Mouse (Mus musculus) lung, adult 2 months (tissue): ENCODE data around the gene Las1l. TPM values are rescaled to one million over a fixed set of nuclear protein-coding genes. Genes with fewer than 3 reads are reported as not detected.
"Not testable (repeated sequence)": the region's sequence is repeated elsewhere in the genome, so short reads cannot be mapped to it uniquely, and the experiment has no call there.

Experiments
- DNase-seq: peaks from one replicate; pipeline ENCODE4 v3.0.0; 2022
- H3K4me1 ChIP-seq: fragments of 200-500 bp; 2 replicates; pipeline ENCODE4 v1.6.1; 2011; ENCODE audit warnings: low read length; ENCODE audit not compliant: control insufficient read depth, insufficient read depth
- H3K4me3 ChIP-seq: fragments of 200-500 bp; replicated peaks from 2 replicates; pipeline ENCODE3; 2011; ENCODE audit warnings: low read depth, mild to moderate bottlenecking, control low read depth, low read length; ENCODE audit errors: extremely low read depth
- CTCF ChIP-seq: fragments of 200-500 bp; IDR thresholded peaks from 2 replicates; pipeline ENCODE4 v1.5.1; 2011; ENCODE audit warnings: mild to moderate bottlenecking, low read length, control low read depth; ENCODE audit not compliant: insufficient read depth
- POLR2A ChIP-seq: fragments of 200-500 bp; IDR thresholded peaks from 2 replicates; pipeline ENCODE4 v1.6.1; 2011; ENCODE audit warnings: low read depth, mild to moderate bottlenecking, control low read depth, low read length, borderline replicate concordance; ENCODE audit errors: extremely low read depth
- WGBS: fragments of 180-500 bp; shearing (Covaris S2); methylation state at CpG from one replicate; pipeline ENCODE4 v1.1.7; 2018; 5-methylcytosine and 5-hydroxymethylcytosine counted together
- polyA plus RNA-seq: library from polyadenylated mRNA; depleted of rRNA; stranded (reverse); fragments of >200 nt; gene quantifications from 2 replicates; pipeline ENCODE4 v1.2.3, GENCODE M21; 2012; rRNA removed

Gene Las1l
- polyA plus RNA-seq, 1 experiment: 15.9 TPM

DNA sequence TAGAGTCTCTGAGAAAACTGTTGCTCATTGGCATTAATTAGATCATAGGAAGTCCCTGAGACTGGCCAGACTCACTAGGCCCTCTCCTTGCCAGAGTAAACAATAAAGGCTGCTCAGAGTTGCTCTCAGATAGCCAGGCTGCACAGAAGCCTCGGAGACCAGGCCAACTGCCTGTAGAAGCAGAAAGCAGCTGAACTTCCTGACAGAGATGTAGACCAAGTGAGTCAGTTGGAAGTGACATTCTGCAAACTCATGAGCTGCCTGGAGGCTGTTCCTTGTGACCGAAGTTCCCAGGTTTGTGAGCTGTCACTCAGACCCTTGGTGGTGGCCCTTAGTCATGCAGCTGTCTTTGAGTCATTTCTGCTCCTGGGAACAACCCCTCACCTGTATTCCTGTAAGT is 6.6 kb upstream of the Las1l start:
- 49% methylated on average over 2 of the region's 2 CpGs for WGBS
- no peak for DNase-seq
- Histone ChIP-seq H3K4me1 (no peaks in the 10 kb centered on the region), H3K4me3 (no peak overlapping the region)
- TF ChIP-seq CTCF (no peak), POLR2A (no peak)

- H3K4me3 ChIP-seq: peak overlapping the region; percentile 46
- WGBS: 50% methylated on average over 11 of the region's 11 CpGs
- not testable (repeated sequence) for DNase-seq, H3K4me1 ChIP-seq
Measured at GRCm38 (mm10) chrX:95957461-95957860, 699 bp upstream of the Las1l start.

- H3K4me1 ChIP-seq: no peaks in the 10 kb centered on the region
- DNase-seq: no peak
- no peak for TF ChIP-seq POLR2A
- no peak for TF ChIP-seq CTCF
- 48% methylated on average over 3 of the region's 3 CpGs for WGBS
- no peak overlapping the region for H3K4me3 ChIP-seq
Measured at GRCm38 (mm10) chrX:95950776-95951175, 6.0 kb downstream of the Las1l start.

DNA sequence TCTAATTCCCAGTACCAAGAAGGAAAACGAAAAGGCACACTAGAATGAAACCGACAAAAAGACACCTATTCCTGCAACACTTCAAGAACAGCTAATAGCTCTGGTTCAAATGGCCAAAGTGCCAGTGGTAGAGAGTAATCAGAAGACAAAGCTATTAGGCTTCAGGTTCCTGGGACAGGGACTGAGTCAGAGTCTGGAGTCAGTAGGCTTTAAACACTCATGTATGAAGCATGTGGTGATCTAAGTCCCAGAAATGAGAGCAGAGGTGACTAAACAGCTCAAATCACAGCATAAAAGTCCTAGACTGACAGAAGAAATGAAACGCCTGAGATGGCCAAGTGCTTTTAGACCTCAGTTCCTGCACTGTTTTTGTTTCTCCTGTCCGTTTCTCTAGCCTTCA is 8.6 kb downstream of the Las1l start:
- DNase-seq: no peak
- no peaks in the 10 kb centered on the region for H3K4me1 ChIP-seq
- 80% methylated on average over 4 of the region's 4 CpGs for WGBS
- TF ChIP-seq CTCF (no peak), POLR2A (no peak)
- H3K4me3 ChIP-seq: no peak overlapping the region

DNA sequence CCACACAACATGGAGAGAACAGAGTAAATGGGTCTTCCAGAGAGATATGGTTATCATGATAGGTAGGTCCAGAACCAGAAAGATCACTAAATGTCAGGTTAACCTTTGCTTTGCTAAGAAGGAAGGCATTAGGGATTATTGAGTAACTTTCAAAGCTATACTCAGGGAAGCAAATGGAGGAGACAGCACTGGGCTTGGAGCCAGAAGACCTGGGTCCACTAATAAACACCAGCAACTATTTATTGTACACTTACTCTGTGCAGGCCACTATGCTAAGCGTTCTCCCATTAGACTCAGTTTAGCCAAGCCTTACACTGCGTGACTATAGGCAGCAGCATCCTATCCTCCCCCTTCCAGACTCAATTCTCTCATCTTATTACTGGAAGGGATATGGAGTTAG is 11.3 kb downstream of the Las1l start:
- no peak overlapping the region for H3K4me3 ChIP-seq
- no peak for DNase-seq
- H3K4me1 ChIP-seq: no peaks in the 10 kb centered on the region
- 80% methylated on average over 2 of the region's 2 CpGs for WGBS
- TF ChIP-seq POLR2A (no peak), CTCF (no peak)

GRCm38 (mm10) chrX:95935481-95935880 is 21.3 kb downstream of the Las1l start:
- Histone ChIP-seq H3K4me1 (no peaks in the 10 kb centered on the region), H3K4me3 (no peak overlapping the region)
- WGBS: 90% methylated on average over 2 of the region's 2 CpGs
- no peak for DNase-seq
- no peak for TF ChIP-seq POLR2A
- TF ChIP-seq CTCF: no peak

- Histone ChIP-seq H3K4me3 (no peak overlapping the region), H3K4me1 (no peaks in the 10 kb centered on the region)
- no peak for DNase-seq
- TF ChIP-seq CTCF (no peak), POLR2A (no peak)
- WGBS: 69% methylated on average over 3 of the region's 3 CpGs
Measured at GRCm38 (mm10) chrX:95902716-95903115, 54.0 kb downstream of the Las1l start.

Other genes with a start within 250 kb of the Las1l start
- gene Zc3h12b, start 245.3 kb downstream of the Las1l start, polyA plus RNA-seq: 0.60 and 0.87 TPM in 2 replicates
- 290 and 370 TPM in 2 replicates for gene Msn, start 139.1 kb upstream of the Las1l start, polyA plus RNA-seq